In genomic region chr3:137529592-137529960, GRCm38 (mm10) we compare ENCODE assay signal across 30 mouse cellular contexts.
DNase-seq lines count a peak whose midpoint lies in the region; ATAC-seq and TF ChIP-seq lines count a peak whose summit lies in the region.
"Had no signal": no experiment of that assay in that cellular context is flagged by ENCODE, and none has a peak within 500 bp of the region (broad histone marks: within the 10 kb centered on the region; RNA-seq: fewer than 3 reads in every experiment).

No protein-coding gene starts in this region.

- WGBS in hindbrain, embryonic 14.5 days: 53% methylated on average over 2 of the region's 2 CpGs
- WGBS in hindbrain, postnatal 0 days: 43% methylated on average over 2 of the region's 2 CpGs
- 52% methylated on average over 2 of the region's 2 CpGs for WGBS in embryonic facial prominence, embryonic 10.5 days
- WGBS in embryonic facial prominence, embryonic 11.5 days: 29% methylated on average over 2 of the region's 2 CpGs
- 47% methylated on average over 2 of the region's 2 CpGs for WGBS in forebrain, embryonic 14.5 days

- TF ChIP-seq CTCF in hindbrain, postnatal 0 days (IDR thresholded peaks at IDR 0.05; ENCODE audit: low read depth): no peak

- ATAC-seq in hindbrain, embryonic 14.5 days (ENCODE audit: low FRiP score): no peak
- ATAC-seq in hindbrain, postnatal 0 days: no peak
- ATAC-seq in embryonic facial prominence, embryonic 11.5 days (replicated peaks; ENCODE audit: insufficient number of reproducible peaks, low FRiP score, low TSS enrichment, low read depth): no peak
- ATAC-seq in forebrain, embryonic 14.5 days: peak; percentile 16; the same call in 1 of the 2 replicates
- ATAC-seq: intestine, embryonic 16.5 days had no signal

- H3K4me1 ChIP-seq in hindbrain, embryonic 14.5 days (replicated peaks; ENCODE audit: control insufficient read depth, insufficient read depth, low read length): peaks cover 10% of the 10 kb centered on the region; the same call in 1 of the 2 replicates
- no peaks in the 10 kb centered on the region for H3K4me1 ChIP-seq in hindbrain, postnatal 0 days (ENCODE audit: insufficient read depth, low read length)
- peaks cover 21% of the 10 kb centered on the region for H3K4me1 ChIP-seq in embryonic facial prominence, embryonic 10.5 days
- H3K4me1 ChIP-seq in embryonic facial prominence, embryonic 11.5 days (ENCODE audit: control insufficient read depth, insufficient read depth, low read length): no peaks in the 10 kb centered on the region
- H3K4me1 ChIP-seq in forebrain, embryonic 14.5 days (ENCODE audit: control insufficient read depth, insufficient read depth, low read length): peaks cover 10% of the 10 kb centered on the region
- H3K4me1 ChIP-seq: stomach, embryonic 15.5 days had no signal

- no peaks in the 10 kb centered on the region for H3K36me3 ChIP-seq in hindbrain, embryonic 14.5 days (replicated peaks; ENCODE audit: control insufficient read depth, insufficient read depth)
- H3K36me3 ChIP-seq in hindbrain, postnatal 0 days (ENCODE audit: insufficient read depth, low read length): no peaks in the 10 kb centered on the region
- no peaks in the 10 kb centered on the region for H3K36me3 ChIP-seq in embryonic facial prominence, embryonic 10.5 days (replicated peaks)
- no peaks in the 10 kb centered on the region for H3K36me3 ChIP-seq in embryonic facial prominence, embryonic 11.5 days (replicated peaks; ENCODE audit: control insufficient read depth, insufficient read depth, low read depth, low read length)
- H3K36me3 ChIP-seq in forebrain, embryonic 14.5 days (ENCODE audit: control insufficient read depth, insufficient read depth, low read length): no peaks in the 10 kb centered on the region
- H3K36me3 ChIP-seq: stomach, embryonic 15.5 days had no signal

- H3K27ac ChIP-seq in hindbrain, embryonic 14.5 days: peak overlapping the region; percentile 76
- H3K27ac ChIP-seq in hindbrain, postnatal 0 days: no peak overlapping the region
- peak overlapping the region; percentile 77 for H3K27ac ChIP-seq in embryonic facial prominence, embryonic 10.5 days (replicated peaks)
- H3K27ac ChIP-seq in embryonic facial prominence, embryonic 11.5 days (replicated peaks; ENCODE audit: low read depth, low read length): peak overlapping the region; percentile 74; the same call in 1 of the 2 replicates
- peak overlapping the region; percentile 70 for H3K27ac ChIP-seq in forebrain, embryonic 14.5 days (ENCODE audit: low read depth, low read length)
- H3K27ac ChIP-seq: kidney, postnatal 0 days; liver, embryonic 14.5 days; macrophage; stomach, embryonic 15.5 days had no signal

- no peaks in the 10 kb centered on the region for H3K9me3 ChIP-seq in hindbrain, embryonic 14.5 days (ENCODE audit: control insufficient read depth, low read length)
- H3K9me3 ChIP-seq in hindbrain, postnatal 0 days (ENCODE audit: low read length): no peaks in the 10 kb centered on the region
- no peaks in the 10 kb centered on the region for H3K9me3 ChIP-seq in embryonic facial prominence, embryonic 10.5 days
- no peaks in the 10 kb centered on the region for H3K9me3 ChIP-seq in embryonic facial prominence, embryonic 11.5 days (replicated peaks; ENCODE audit: control insufficient read depth, low read length)
- H3K9me3 ChIP-seq in forebrain, embryonic 14.5 days (replicated peaks; ENCODE audit: control insufficient read depth, low read length): no peaks in the 10 kb centered on the region
- H3K9me3 ChIP-seq: stomach, embryonic 15.5 days had no signal

- H3K9ac ChIP-seq in hindbrain, embryonic 14.5 days: no peak overlapping the region
- H3K9ac ChIP-seq in hindbrain, postnatal 0 days (replicated peaks; ENCODE audit: low read length): no peak overlapping the region
- H3K9ac ChIP-seq in embryonic facial prominence, embryonic 11.5 days (replicated peaks; ENCODE audit: low read length): no peak overlapping the region
- no peak overlapping the region for H3K9ac ChIP-seq in forebrain, embryonic 14.5 days (ENCODE audit: low read length)
- H3K9ac ChIP-seq: liver, embryonic 14.5 days; stomach, embryonic 15.5 days had no signal

- H3K4me2 ChIP-seq in hindbrain, embryonic 14.5 days (replicated peaks): no peak overlapping the region
- no peak overlapping the region for H3K4me2 ChIP-seq in hindbrain, postnatal 0 days (ENCODE audit: low read depth, low read length)
- H3K4me2 ChIP-seq in embryonic facial prominence, embryonic 11.5 days (ENCODE audit: low read depth, low read length): no peak overlapping the region
- no peak overlapping the region for H3K4me2 ChIP-seq in forebrain, embryonic 14.5 days (ENCODE audit: low read length)
- H3K4me2 ChIP-seq: heart, embryonic 11.5 days; stomach, embryonic 15.5 days had no signal

- no peak overlapping the region for H3K4me3 ChIP-seq in hindbrain, embryonic 14.5 days (replicated peaks; ENCODE audit: low read length)
- H3K4me3 ChIP-seq in hindbrain, postnatal 0 days (ENCODE audit: low read length): no peak overlapping the region
- no peak overlapping the region for H3K4me3 ChIP-seq in embryonic facial prominence, embryonic 10.5 days
- H3K4me3 ChIP-seq in embryonic facial prominence, embryonic 11.5 days (ENCODE audit: low read depth, low read length): no peak overlapping the region
- H3K4me3 ChIP-seq in forebrain, embryonic 14.5 days (ENCODE audit: low read depth, low read length): no peak overlapping the region
- H3K4me3 ChIP-seq: erythroblast, embryonic 14.5 days; stomach, embryonic 15.5 days had no signal

- DNase-seq in hindbrain, embryonic 14.5 days (ENCODE audit: low spot score): no peak
- DNase-seq in hindbrain, postnatal 0 days (ENCODE audit: low spot score): no peak
- no peak for DNase-seq in embryonic facial prominence, embryonic 10.5 days (ENCODE audit: low spot score)
- DNase-seq in embryonic facial prominence, embryonic 11.5 days (ENCODE audit: low spot score): no peak
- DNase-seq in forebrain, embryonic 14.5 days (ENCODE audit: low spot score): no peak
- DNase-seq in cerebellum, adult 9-11 months: no peak
- DNase-seq in urinary bladder, postnatal 10 days (ENCODE audit: low spot score): no peak
- DNase-seq: adrenal gland, postnatal 25 days; B cell, adult 2 months; cerebellum, adult 11-12 months; cerebellum, postnatal 10 days; gastrocnemius, postnatal 36 days; heart, adult 18-20 months; heart, postnatal 4 days; kidney, adult 8-10 months; kidney, postnatal 4 days; layer of hippocampus, adult 9-11 months; liver; lung, adult 2 months; lung, postnatal 10 days; retina, postnatal 1 day; right cerebral cortex, postnatal 14 days; thymus, postnatal 36 days had no signal

- no peaks in the 10 kb centered on the region for H3K27me3 ChIP-seq in hindbrain, embryonic 14.5 days (ENCODE audit: control insufficient read depth, insufficient read depth, low read length)
- no peaks in the 10 kb centered on the region for H3K27me3 ChIP-seq in hindbrain, postnatal 0 days (ENCODE audit: insufficient read depth, low read length)
- no peaks in the 10 kb centered on the region for H3K27me3 ChIP-seq in embryonic facial prominence, embryonic 10.5 days (replicated peaks; ENCODE audit: low read depth, poor library complexity, severe bottlenecking)
- no peaks in the 10 kb centered on the region for H3K27me3 ChIP-seq in embryonic facial prominence, embryonic 11.5 days (ENCODE audit: control insufficient read depth, insufficient read depth, low read length)
- no peaks in the 10 kb centered on the region for H3K27me3 ChIP-seq in forebrain, embryonic 14.5 days (replicated peaks; ENCODE audit: control insufficient read depth, insufficient read depth, low read length)
- H3K27me3 ChIP-seq: stomach, embryonic 15.5 days had no signal
